Mouse (Mus musculus) CH12.LX (cell line): ENCODE results near the gene Rrp7a.

Experiments
- CTCF ChIP-seq, 2 experiments: IDR thresholded peaks in 1 of 2; conservative IDR thresholded peaks in 1 of 2; 2 replicates each; pipeline ENCODE4 v1.5.1; 2011 to 2012; ENCODE audit warnings: low read depth in 2 of 2, low read length in 2 of 2, improper control_type of control experiment in 1 of 2, inconsistent platforms in 1 of 2, mild to moderate bottlenecking in 1 of 2, moderate library complexity in 1 of 2
- EP300 ChIP-seq: IDR thresholded peaks from 2 replicates; pipeline ENCODE4 v1.6.1; 2011; ENCODE audit warnings: low read length, improper control_type of control experiment
- POLR2A ChIP-seq: IDR thresholded peaks from 2 replicates; pipeline ENCODE4 v1.6.1; 2011; ENCODE audit warnings: low read depth, mild to moderate bottlenecking, improper control_type of control experiment, low read length
- USF1 ChIP-seq: IDR thresholded peaks from 2 replicates; pipeline ENCODE4 v1.6.1; 2014; ENCODE audit warnings: low read depth, mild to moderate bottlenecking, inconsistent platforms, low read length, improper control_type of control experiment
- ZKSCAN1 ChIP-seq: IDR thresholded peaks from 2 replicates; pipeline ENCODE4 v1.6.1; 2012; ENCODE audit warnings: low read depth, inconsistent platforms, low read length, improper control_type of control experiment, borderline replicate concordance

DNA sequence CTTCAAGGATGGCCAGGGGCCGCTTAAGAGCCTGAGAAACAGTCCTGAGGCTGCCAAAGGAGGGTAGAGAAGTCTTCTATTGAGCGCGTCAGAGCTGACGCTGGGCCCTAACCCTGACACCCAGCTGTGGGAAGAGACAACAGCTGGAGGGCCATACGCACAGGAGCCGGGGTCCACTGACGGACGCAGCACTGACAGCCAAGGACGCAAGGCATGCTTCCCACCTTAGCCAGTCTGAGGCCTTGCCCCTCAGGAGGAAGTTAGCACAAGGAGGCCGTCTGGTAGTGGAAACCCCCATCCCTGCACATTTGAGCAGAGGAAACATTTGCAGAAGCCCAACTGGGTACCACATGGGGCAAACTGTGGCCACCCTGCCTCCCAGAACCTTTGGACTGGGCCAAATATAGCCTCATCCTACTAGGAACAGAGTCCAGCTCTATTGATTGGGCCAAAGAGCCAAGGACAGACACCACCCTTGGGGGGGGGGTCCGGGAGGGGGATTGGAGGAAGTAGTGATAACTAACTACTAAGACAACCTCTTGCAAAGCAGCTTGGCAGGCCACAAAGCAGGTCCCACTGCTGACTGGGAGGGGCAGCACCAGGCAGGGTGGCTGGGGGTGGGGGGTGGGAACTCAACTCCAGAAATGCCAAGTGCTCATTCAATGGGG, 40.4 kb upstream of the Rrp7a start:
- TF ChIP-seq CTCF (conservative IDR thresholded peaks at IDR 0.05 in 1 of 2, IDR thresholded peaks at IDR 0.05 in 1 of 2; ENCODE audit: low read depth in 2 of 2, low read length in 2 of 2) (no peak), POLR2A (no peak), ZKSCAN1 (no peak), EP300 (no peak), USF1 (no peak)
